Mouse (Mus musculus): Measurements from ENCODE around the gene Tctn1. TPM values are rescaled to one million over a fixed set of nuclear protein-coding genes. Genes with fewer than 3 reads are reported as not detected.

Gene Tctn1
- polyA plus RNA-seq (2014; fragmentation: Nextera tagmentation; extraction: Ambion mirVana), result 3.6 and 4.0 TPM in 2 replicates

DNA sequence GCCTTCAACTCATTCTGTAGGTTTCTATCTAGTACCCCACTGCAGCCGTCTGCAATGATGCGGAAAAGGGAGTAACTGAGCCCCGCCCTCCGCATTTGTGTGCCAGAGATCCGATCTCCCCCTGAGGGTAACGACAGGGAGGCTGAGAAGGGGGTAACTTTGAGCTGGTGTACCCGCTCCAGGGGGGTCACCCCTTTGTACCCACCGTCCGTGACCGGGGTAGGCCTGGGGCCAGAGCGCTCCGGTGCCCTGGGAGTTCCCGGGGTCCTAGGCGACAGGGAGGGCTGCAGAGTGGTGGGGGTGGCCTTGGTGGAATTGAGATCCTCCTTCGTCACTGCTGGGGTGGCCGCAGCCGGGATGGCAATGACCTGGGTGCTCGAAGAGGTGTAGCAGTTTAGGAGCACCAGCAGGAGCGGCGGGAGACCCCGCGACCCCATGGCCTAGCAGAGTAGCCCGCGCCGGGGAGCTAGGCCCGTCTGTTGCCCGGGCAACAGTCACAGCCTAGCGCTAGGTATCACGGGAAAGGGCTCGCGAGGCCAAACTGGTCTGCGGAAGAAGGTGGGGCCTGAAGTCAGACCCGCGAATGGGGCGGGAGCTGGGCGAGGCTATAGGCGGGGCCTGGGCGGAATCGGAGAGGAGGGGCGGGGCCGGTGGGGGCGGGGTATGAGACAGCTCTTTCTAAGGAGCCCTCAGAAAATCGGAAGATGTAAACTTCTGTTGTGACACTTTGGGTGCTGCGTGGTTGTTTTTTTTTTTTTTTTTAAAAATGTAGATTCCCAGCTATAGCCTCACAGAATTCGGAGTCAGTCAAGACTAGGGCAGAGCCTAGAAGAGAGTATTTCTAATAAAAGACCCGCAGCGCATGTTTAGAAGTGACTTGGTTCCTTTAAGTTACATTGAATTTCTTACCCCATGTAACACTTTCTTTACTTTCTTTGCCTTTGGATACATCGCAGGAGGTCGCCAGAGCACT is at the start of gene Tctn1:
Gene Tctn1 (minus strand): TSS at position 528 of the 973 bp plus-strand sequence.
- Histone ChIP-seq H3K9ac (ENCODE audit: low read length) (peak within 1 kb of the TSS; percentile 84), H3K27ac (replicated peaks; ENCODE audit: low read depth, low read length) (no peak within 1 kb of the TSS), H3K4me2 (ENCODE audit: low read depth, severe bottlenecking) (peak within 1 kb of the TSS; percentile 84), H3K4me1 (ENCODE audit: control insufficient read depth, insufficient read depth, low read length) (0 out of 2 replicates have a peak, but pooled peaks cover 2% of the 10 kb centered on the region), H3K27me3 (ENCODE audit: control insufficient read depth, insufficient read depth, low read length) (no peaks in the 10 kb centered on the region), H3K36me3 (ENCODE audit: control insufficient read depth, insufficient read depth, low read length) (no peaks in the 10 kb centered on the region), H3K9me3 (ENCODE audit: control insufficient read depth, low read length) (no peaks in the 10 kb centered on the region), H3K4me3 (ENCODE audit: low read depth, low read length) (peak within 1 kb of the TSS; percentile 84)
- ATAC-seq (ENCODE audit: insufficient number of reproducible peaks, low FRiP score, low TSS enrichment, low read depth), result peak; percentile 98
- DNase-seq (ENCODE audit: low spot score), result peak; percentile 96
- WGBS, result 2% methylated on average over 49 of the region's 49 CpGs

- no peaks in the 10 kb centered on the region for H3K9me3 ChIP-seq (ENCODE audit: control insufficient read depth, low read length)
- peaks cover 5% of the 10 kb centered on the region for H3K36me3 ChIP-seq (ENCODE audit: control insufficient read depth, insufficient read depth, low read length)
- ATAC-seq (ENCODE audit: insufficient number of reproducible peaks, low FRiP score, low TSS enrichment, low read depth), result no peak
- H3K4me3 ChIP-seq (ENCODE audit: low read depth, low read length), result no peak overlapping the region
- no peak for DNase-seq (ENCODE audit: low spot score)
- no peak overlapping the region for H3K9ac ChIP-seq (ENCODE audit: low read length)
- H3K4me2 ChIP-seq (ENCODE audit: low read depth, severe bottlenecking), result no peak overlapping the region
- 91% methylated on average over 17 of the region's 17 CpGs for whole genome bisulfite sequencing
- no peaks in the 10 kb centered on the region for H3K4me1 ChIP-seq (ENCODE audit: control insufficient read depth, insufficient read depth, low read length)
- H3K27me3 ChIP-seq (ENCODE audit: control insufficient read depth, insufficient read depth, low read length), result no peaks in the 10 kb centered on the region
- no peak overlapping the region for H3K27ac ChIP-seq (replicated peaks; ENCODE audit: low read depth, low read length)
Observed at GRCm38 (mm10) chr5:122312942-122313684, 48.9 kb upstream of the Tctn1 start.

DNA sequence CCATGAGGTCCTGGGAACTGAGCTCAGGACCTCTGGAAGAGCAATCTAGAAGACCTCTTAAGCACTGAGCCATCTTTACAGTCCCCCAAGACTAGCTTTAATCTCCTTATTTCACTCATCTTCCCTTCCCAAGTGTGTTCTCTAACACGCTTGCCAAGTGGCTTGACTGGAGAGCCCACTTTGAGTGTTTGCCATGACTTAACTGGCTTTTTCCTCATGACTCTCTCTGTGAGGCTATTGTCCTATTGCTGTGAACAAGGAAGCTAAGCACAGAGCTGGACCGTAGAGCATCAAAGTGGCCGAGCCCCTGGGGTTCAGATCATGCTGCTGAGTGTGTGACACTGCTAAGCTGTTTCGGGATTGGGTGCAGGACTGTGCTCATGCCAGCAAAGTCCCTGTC is 48.1 kb upstream of the Tctn1 start:
- DNase-seq (ENCODE audit: low spot score), result no peak
- Histone ChIP-seq H3K36me3 (ENCODE audit: control insufficient read depth, insufficient read depth, low read length) (peaks cover 7% of the 10 kb centered on the region), H3K27me3 (ENCODE audit: control insufficient read depth, insufficient read depth, low read length) (no peaks in the 10 kb centered on the region), H3K27ac (replicated peaks; ENCODE audit: low read depth, low read length) (no peak overlapping the region), H3K4me2 (ENCODE audit: low read depth, severe bottlenecking) (no peak overlapping the region), H3K9ac (ENCODE audit: low read length) (no peak overlapping the region), H3K4me1 (ENCODE audit: control insufficient read depth, insufficient read depth, low read length) (no peaks in the 10 kb centered on the region), H3K9me3 (ENCODE audit: control insufficient read depth, low read length) (no peaks in the 10 kb centered on the region), H3K4me3 (ENCODE audit: low read depth, low read length) (no peak overlapping the region)
- ATAC-seq (ENCODE audit: insufficient number of reproducible peaks, low FRiP score, low TSS enrichment, low read depth), result no peak
- WGBS, result 93% methylated on average over 4 of the region's 4 CpGs

- Histone ChIP-seq H3K36me3 (ENCODE audit: control insufficient read depth, insufficient read depth, low read length) (peaks cover 7% of the 10 kb centered on the region), H3K27me3 (ENCODE audit: control insufficient read depth, insufficient read depth, low read length) (no peaks in the 10 kb centered on the region), H3K4me2 (ENCODE audit: low read depth, severe bottlenecking) (no peak overlapping the region), H3K9ac (ENCODE audit: low read length) (no peak overlapping the region), H3K4me1 (ENCODE audit: control insufficient read depth, insufficient read depth, low read length) (no peaks in the 10 kb centered on the region), H3K27ac (replicated peaks; ENCODE audit: low read depth, low read length) (no peak overlapping the region), H3K4me3 (ENCODE audit: low read depth, low read length) (no peak overlapping the region), H3K9me3 (ENCODE audit: control insufficient read depth, low read length) (no peaks in the 10 kb centered on the region)
- WGBS, result 76% methylated on average over 7 of the region's 7 CpGs
- ATAC-seq (ENCODE audit: insufficient number of reproducible peaks, low FRiP score, low TSS enrichment, low read depth) (no peak), DNase-seq (ENCODE audit: low spot score) (no peak)
Observed at GRCm38 (mm10) chr5:122311692-122312091, 47.4 kb upstream of the Tctn1 start.

GRCm38 (mm10) chr5:122310699-122311098 is 46.4 kb upstream of the Tctn1 start:
- Histone ChIP-seq H3K4me2 (ENCODE audit: low read depth, severe bottlenecking) (no peak overlapping the region), H3K9ac (ENCODE audit: low read length) (no peak overlapping the region), H3K27me3 (ENCODE audit: control insufficient read depth, insufficient read depth, low read length) (no peaks in the 10 kb centered on the region), H3K27ac (replicated peaks; ENCODE audit: low read depth, low read length) (no peak overlapping the region), H3K4me1 (ENCODE audit: control insufficient read depth, insufficient read depth, low read length) (no peaks in the 10 kb centered on the region), H3K4me3 (ENCODE audit: low read depth, low read length) (no peak overlapping the region), H3K9me3 (ENCODE audit: control insufficient read depth, low read length) (no peaks in the 10 kb centered on the region), H3K36me3 (ENCODE audit: control insufficient read depth, insufficient read depth, low read length) (peaks cover 7% of the 10 kb centered on the region)
- WGBS, result 89% methylated on average over 8 of the region's 8 CpGs
- no peak for ATAC-seq (ENCODE audit: insufficient number of reproducible peaks, low FRiP score, low TSS enrichment, low read depth)
- no peak for DNase-seq (ENCODE audit: low spot score)

- DNase-seq (ENCODE audit: low spot score) (no peak), ATAC-seq (ENCODE audit: insufficient number of reproducible peaks, low FRiP score, low TSS enrichment, low read depth) (no peak)
- Histone ChIP-seq H3K36me3 (ENCODE audit: control insufficient read depth, insufficient read depth, low read length) (peaks cover 5% of the 10 kb centered on the region), H3K9me3 (ENCODE audit: control insufficient read depth, low read length) (no peaks in the 10 kb centered on the region), H3K4me3 (ENCODE audit: low read depth, low read length) (no peak overlapping the region), H3K27ac (replicated peaks; ENCODE audit: low read depth, low read length) (no peak overlapping the region), H3K27me3 (ENCODE audit: control insufficient read depth, insufficient read depth, low read length) (no peaks in the 10 kb centered on the region), H3K4me2 (ENCODE audit: low read depth, severe bottlenecking) (no peak overlapping the region), H3K4me1 (ENCODE audit: control insufficient read depth, insufficient read depth, low read length) (peaks cover 3% of the 10 kb centered on the region; the same call in 1 of the 2 replicates), H3K9ac (ENCODE audit: low read length) (no peak overlapping the region)
- 86% methylated on average over 3 of the region's 3 CpGs for WGBS
Observed at GRCm38 (mm10) chr5:122306536-122306935, 42.3 kb upstream of the Tctn1 start.

GRCm38 (mm10) chr5:122305472-122305871 is 41.2 kb upstream of the Tctn1 start:
- peaks cover 5% of the 10 kb centered on the region for H3K36me3 ChIP-seq (ENCODE audit: control insufficient read depth, insufficient read depth, low read length)
- H3K9ac ChIP-seq (ENCODE audit: low read length), result no peak overlapping the region
- H3K27ac ChIP-seq (replicated peaks; ENCODE audit: low read depth, low read length), result no peak overlapping the region
- ATAC-seq (ENCODE audit: insufficient number of reproducible peaks, low FRiP score, low TSS enrichment, low read depth) (no peak), DNase-seq (ENCODE audit: low spot score) (no peak)
- H3K4me2 ChIP-seq (ENCODE audit: low read depth, severe bottlenecking), result no peak overlapping the region
- 91% methylated on average over 7 of the region's 7 CpGs for WGBS
- no peaks in the 10 kb centered on the region for H3K27me3 ChIP-seq (ENCODE audit: control insufficient read depth, insufficient read depth, low read length)
- H3K9me3 ChIP-seq (ENCODE audit: control insufficient read depth, low read length), result no peaks in the 10 kb centered on the region
- H3K4me1 ChIP-seq (ENCODE audit: control insufficient read depth, insufficient read depth, low read length), result peaks cover 3% of the 10 kb centered on the region; the same call in 1 of the 2 replicates
- no peak overlapping the region for H3K4me3 ChIP-seq (ENCODE audit: low read depth, low read length)

- no peak overlapping the region for H3K4me2 ChIP-seq (ENCODE audit: low read depth, severe bottlenecking)
- WGBS, result 93% methylated on average over 6 of the region's 6 CpGs
Observed at GRCm38 (mm10) chr5:122304541-122304940, 40.3 kb upstream of the Tctn1 start.

More at GRCm38 (mm10) chr5:122304541-122304940, 40.3 kb upstream of the Tctn1 start:
- Histone ChIP-seq H3K9me3 (ENCODE audit: control insufficient read depth, low read length) (no peaks in the 10 kb centered on the region), H3K9ac (ENCODE audit: low read length) (no peak overlapping the region), H3K27ac (replicated peaks; ENCODE audit: low read depth, low read length) (no peak overlapping the region), H3K27me3 (ENCODE audit: control insufficient read depth, insufficient read depth, low read length) (no peaks in the 10 kb centered on the region), H3K4me3 (ENCODE audit: low read depth, low read length) (no peak overlapping the region), H3K4me1 (ENCODE audit: control insufficient read depth, insufficient read depth, low read length) (peaks cover 3% of the 10 kb centered on the region; the same call in 1 of the 2 replicates), H3K36me3 (ENCODE audit: control insufficient read depth, insufficient read depth, low read length) (peaks cover 5% of the 10 kb centered on the region)
- DNase-seq (ENCODE audit: low spot score), result no peak
- ATAC-seq (ENCODE audit: insufficient number of reproducible peaks, low FRiP score, low TSS enrichment, low read depth), result no peak
